Mouse (Mus musculus): ENCODE measurements around the gene Gm20388. TPM values are rescaled to one million over a fixed set of nuclear protein-coding genes. Genes with fewer than 3 reads are reported as not detected.

The Gm20388 gene
- polyA plus RNA-seq, 1 experiment from 2014 or later, result not detected

DNA sequence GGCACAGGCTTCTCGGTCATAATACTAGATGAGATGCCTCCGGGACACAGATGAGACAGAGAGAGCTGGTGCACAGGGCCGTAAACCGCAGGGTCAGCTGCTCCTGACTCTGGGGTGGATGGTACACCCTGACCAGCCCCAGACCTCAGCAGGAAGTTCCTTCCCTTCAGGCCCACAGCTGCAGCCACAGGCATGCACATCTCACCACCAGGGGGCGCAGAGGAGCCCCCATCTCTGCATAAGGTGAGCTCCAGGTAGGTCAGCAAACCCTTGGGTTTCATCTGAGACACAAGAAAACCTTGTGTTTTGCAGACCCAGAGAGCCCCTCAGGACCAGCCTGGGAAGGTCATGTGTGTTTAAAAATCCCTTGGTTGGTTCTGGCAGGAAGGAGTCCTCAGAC lies 1059.7 kb downstream of the Gm20388 start:
- DNase-seq (ENCODE audit: low spot score, missing footprints), result peak; percentile 87
- H3K27me3 ChIP-seq (ENCODE audit: control insufficient read depth, insufficient read depth, low read length), result peaks cover 45% of the 10 kb centered on the region
- 27% methylated on average over 5 of the region's 5 CpGs for WGBS

DNA sequence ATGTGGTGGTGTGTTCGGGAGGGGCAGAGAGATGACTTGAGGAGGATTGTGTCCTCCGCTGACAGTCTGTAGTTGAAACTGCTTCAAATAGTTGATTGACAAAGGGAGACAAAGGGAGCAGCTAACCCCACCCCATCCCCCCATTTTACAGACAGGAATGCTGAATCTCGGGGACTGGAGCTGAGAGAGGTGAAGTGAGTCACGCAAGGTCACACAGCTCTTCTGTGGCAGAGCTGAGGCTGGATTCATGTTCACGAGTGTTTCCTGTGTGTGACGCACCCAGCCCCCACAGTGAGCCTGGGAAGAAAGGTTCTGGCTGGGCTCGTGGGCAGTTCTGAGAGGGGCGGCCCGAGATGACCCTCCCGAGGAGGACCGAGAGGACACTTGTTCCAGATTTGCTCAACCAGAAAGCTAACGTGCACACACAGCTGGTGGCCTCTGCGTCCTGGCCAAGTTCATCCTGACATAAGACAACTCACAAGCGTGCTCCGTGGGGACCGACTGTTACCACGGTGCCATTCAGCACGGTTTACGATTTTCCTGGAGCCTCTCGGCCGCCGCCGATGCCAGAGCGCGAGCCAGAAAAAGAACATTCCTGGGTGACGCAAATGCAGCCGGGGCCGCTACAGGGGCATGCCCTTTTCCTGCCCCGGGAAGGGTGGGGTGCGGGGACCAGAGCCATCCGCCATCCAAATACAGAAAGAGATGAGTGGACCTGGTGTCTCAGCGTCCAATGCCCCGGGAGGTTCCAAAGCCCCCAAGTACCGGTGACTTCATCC lies 1061.2 kb downstream of the Gm20388 start:
- H3K9me3 ChIP-seq (ENCODE audit: control insufficient read depth, low read length), result no peaks in the 10 kb centered on the region
- peaks cover 43% of the 10 kb centered on the region for H3K27me3 ChIP-seq (ENCODE audit: control insufficient read depth, insufficient read depth, low read length)
- H3K27ac ChIP-seq (ENCODE audit: low read depth, low read length), result no peak overlapping the region
- H3K36me3 ChIP-seq (ENCODE audit: control insufficient read depth, insufficient read depth, low read length), result no peaks in the 10 kb centered on the region
- H3K9ac ChIP-seq (ENCODE audit: low read length), result peak overlapping the region; percentile 44
- H3K4me1 ChIP-seq (ENCODE audit: control insufficient read depth, insufficient read depth, low read length), result peaks cover 9% of the 10 kb centered on the region
- peak overlapping the region; percentile 57 for H3K4me2 ChIP-seq
- 22% methylated on average over 34 of the region's 34 CpGs for WGBS
- peak overlapping the region; percentile 29 for H3K4me3 ChIP-seq (ENCODE audit: low read depth, low read length)
- DNase-seq (ENCODE audit: low spot score, missing footprints) (peak; percentile 89), ATAC-seq (ENCODE audit: low FRiP score) (peak; percentile 40; the same call in 1 of the 2 replicates)

More for the DNA sequence above, 1059.7 kb downstream of the Gm20388 start:
- Histone ChIP-seq H3K27ac (ENCODE audit: low read depth, low read length) (no peak overlapping the region), H3K36me3 (ENCODE audit: control insufficient read depth, insufficient read depth, low read length) (no peaks in the 10 kb centered on the region), H3K4me1 (ENCODE audit: control insufficient read depth, insufficient read depth, low read length) (peaks cover 9% of the 10 kb centered on the region), H3K4me2 (no peak overlapping the region), H3K9me3 (ENCODE audit: control insufficient read depth, low read length) (no peaks in the 10 kb centered on the region), H3K4me3 (ENCODE audit: low read depth, low read length) (no peak overlapping the region), H3K9ac (ENCODE audit: low read length) (no peak overlapping the region)
- no peak for ATAC-seq (ENCODE audit: low FRiP score)

DNA sequence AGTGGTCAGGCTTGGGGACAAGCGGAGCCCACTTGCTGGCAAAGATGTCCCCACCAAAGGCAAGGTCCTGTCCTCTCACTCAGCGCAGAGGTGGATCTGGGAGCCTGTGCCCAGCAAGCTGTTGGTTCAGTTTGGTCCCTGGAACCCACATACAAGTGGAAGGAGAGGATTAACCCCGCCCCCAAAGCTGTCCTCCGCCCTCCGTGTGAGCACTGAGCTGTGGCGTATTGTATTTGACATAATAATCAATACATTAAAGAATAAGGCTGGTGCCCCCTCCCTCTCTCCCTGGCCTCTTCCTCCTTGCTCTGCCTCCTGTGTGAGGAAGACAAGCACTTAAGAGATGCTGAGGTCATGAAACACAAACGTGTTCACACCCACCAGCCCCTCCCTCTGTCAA lies 1062.4 kb downstream of the Gm20388 start:
- no peaks in the 10 kb centered on the region for H3K9me3 ChIP-seq (ENCODE audit: control insufficient read depth, low read length)
- peaks cover 9% of the 10 kb centered on the region for H3K4me1 ChIP-seq (ENCODE audit: control insufficient read depth, insufficient read depth, low read length)
- no peaks in the 10 kb centered on the region for H3K36me3 ChIP-seq (ENCODE audit: control insufficient read depth, insufficient read depth, low read length)
- DNase-seq (ENCODE audit: low spot score, missing footprints), result peak; percentile 89
- no peak for ATAC-seq (ENCODE audit: low FRiP score)
- no peak overlapping the region for H3K27ac ChIP-seq (ENCODE audit: low read depth, low read length)
- H3K4me3 ChIP-seq (ENCODE audit: low read depth, low read length), result no peak overlapping the region
- WGBS, result 20% methylated on average over 7 of the region's 7 CpGs
- H3K9ac ChIP-seq (ENCODE audit: low read length), result no peak overlapping the region
- H3K27me3 ChIP-seq (ENCODE audit: control insufficient read depth, insufficient read depth, low read length), result peaks cover 40% of the 10 kb centered on the region
- H3K4me2 ChIP-seq, result peak overlapping the region; percentile 57; the same call in 1 of the 2 replicates

DNA sequence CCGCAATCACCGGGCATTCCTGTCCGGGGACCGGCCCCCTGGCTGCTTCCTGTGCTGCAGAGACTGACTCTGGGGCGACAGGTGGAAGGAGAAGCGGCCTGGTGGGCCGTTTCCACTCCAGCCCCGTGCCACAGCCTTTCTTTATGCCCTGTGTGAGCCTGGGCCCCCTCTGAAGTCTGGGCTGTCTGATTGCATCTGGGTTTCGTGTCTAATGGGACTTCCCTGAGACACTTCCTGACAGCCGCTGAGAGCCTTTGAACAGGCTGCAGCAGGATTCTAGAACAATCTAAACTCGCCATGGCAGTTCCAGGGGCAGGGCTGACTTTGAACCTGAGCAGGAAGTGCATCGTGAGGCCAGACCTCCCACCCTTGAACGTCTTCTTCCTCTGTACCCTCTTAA lies 1066.5 kb downstream of the Gm20388 start:
- no peaks in the 10 kb centered on the region for H3K36me3 ChIP-seq (ENCODE audit: control insufficient read depth, insufficient read depth, low read length)
- DNase-seq (ENCODE audit: low spot score, missing footprints) (peak; percentile 23), ATAC-seq (ENCODE audit: low FRiP score) (no peak)
- H3K9ac ChIP-seq (ENCODE audit: low read length), result no peak overlapping the region
- H3K4me3 ChIP-seq (ENCODE audit: low read depth, low read length), result no peak overlapping the region
- H3K27ac ChIP-seq (ENCODE audit: low read depth, low read length), result no peak overlapping the region
- 71% methylated on average over 13 of the region's 13 CpGs for WGBS
- peaks cover 21% of the 10 kb centered on the region for H3K27me3 ChIP-seq (ENCODE audit: control insufficient read depth, insufficient read depth, low read length)
- H3K4me2 ChIP-seq, result no peak overlapping the region
- peaks cover 7% of the 10 kb centered on the region for H3K4me1 ChIP-seq (ENCODE audit: control insufficient read depth, insufficient read depth, low read length)
- no peaks in the 10 kb centered on the region for H3K9me3 ChIP-seq (ENCODE audit: control insufficient read depth, low read length)

DNA sequence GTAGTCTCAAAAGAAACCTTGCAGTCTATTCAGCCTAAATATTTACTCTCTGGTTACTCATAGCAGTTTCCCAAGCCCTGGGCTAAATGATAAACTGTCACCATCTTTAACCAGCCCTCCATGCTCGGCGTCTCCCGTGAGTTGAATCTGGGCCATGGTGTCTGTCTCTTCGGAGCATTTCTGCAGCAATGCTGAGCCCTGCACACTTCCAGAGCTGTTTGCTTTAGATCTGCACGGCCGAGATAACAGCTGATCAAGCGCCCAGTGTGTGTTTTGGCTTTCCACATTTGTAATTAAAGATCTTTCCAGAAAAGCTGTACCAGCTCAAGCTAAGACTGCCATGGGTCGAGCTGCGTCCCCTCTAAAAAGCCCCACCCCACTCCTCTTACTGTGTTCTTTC lies 1068.6 kb downstream of the Gm20388 start:
- Histone ChIP-seq H3K9ac (ENCODE audit: low read length) (no peak overlapping the region), H3K4me3 (ENCODE audit: low read depth, low read length) (no peak overlapping the region), H3K27ac (ENCODE audit: low read depth, low read length) (no peak overlapping the region), H3K9me3 (ENCODE audit: control insufficient read depth, low read length) (no peaks in the 10 kb centered on the region), H3K4me2 (no peak overlapping the region), H3K36me3 (ENCODE audit: control insufficient read depth, insufficient read depth, low read length) (no peaks in the 10 kb centered on the region), H3K27me3 (ENCODE audit: control insufficient read depth, insufficient read depth, low read length) (0 out of 2 replicates have a peak, but pooled peaks cover 3% of the 10 kb centered on the region), H3K4me1 (ENCODE audit: control insufficient read depth, insufficient read depth, low read length) (no peaks in the 10 kb centered on the region)
- ATAC-seq (ENCODE audit: low FRiP score) (no peak), DNase-seq (ENCODE audit: low spot score, missing footprints) (peak; percentile 6)
- WGBS, result 78% methylated on average over 9 of the region's 9 CpGs

DNA sequence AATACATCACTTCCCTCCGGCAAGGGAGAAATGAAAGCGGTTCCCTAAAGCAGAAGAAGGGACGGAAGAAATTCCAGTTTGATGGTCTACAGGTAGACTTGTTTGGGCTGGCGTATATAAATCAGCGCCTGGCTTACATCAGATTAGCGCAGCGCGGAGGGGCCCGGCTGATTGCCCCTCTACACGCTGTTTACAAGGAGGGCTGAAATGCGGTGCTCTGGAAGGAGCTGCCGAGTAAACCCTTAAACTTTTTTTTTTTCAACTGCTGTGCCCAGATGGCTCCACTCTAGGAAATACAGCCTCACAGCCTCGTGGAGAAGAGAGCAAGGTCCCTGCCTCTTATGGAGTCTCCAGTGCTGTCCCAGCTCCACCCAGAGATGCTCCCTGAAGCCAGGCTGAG lies 1070.3 kb downstream of the Gm20388 start:
- ATAC-seq (ENCODE audit: low FRiP score) (no peak), DNase-seq (ENCODE audit: low spot score, missing footprints) (peak; percentile 59)
- H3K27ac ChIP-seq (ENCODE audit: low read depth, low read length), result no peak overlapping the region
- H3K27me3 ChIP-seq (ENCODE audit: control insufficient read depth, insufficient read depth, low read length), result no peaks in the 10 kb centered on the region
- no peaks in the 10 kb centered on the region for H3K9me3 ChIP-seq (ENCODE audit: control insufficient read depth, low read length)
- no peaks in the 10 kb centered on the region for H3K36me3 ChIP-seq (ENCODE audit: control insufficient read depth, insufficient read depth, low read length)
- H3K9ac ChIP-seq (ENCODE audit: low read length), result no peak overlapping the region
- H3K4me2 ChIP-seq, result no peak overlapping the region
- WGBS, result 63% methylated on average over 13 of the region's 13 CpGs
- no peak overlapping the region for H3K4me3 ChIP-seq (ENCODE audit: low read depth, low read length)
- no peaks in the 10 kb centered on the region for H3K4me1 ChIP-seq (ENCODE audit: control insufficient read depth, insufficient read depth, low read length)

DNA sequence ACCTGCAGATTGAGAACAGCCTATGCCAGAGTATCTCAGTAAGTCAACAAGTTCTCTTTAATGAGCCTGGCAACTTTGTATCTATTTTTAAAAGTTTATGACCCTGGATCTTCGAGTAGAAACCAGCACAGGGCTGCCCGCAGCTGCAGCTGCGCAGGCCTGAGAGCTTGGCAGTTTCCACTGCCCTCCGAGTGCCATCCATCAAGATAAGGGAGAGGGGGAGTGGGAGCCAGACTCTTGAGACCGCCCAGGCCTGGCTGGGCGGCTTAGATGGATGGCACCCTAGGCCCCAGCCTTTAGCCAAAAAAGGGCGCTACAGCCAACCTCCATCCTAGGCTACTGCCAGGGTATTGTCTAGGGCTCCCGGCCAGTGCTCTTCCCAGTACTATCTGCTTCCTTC lies 1074.2 kb downstream of the Gm20388 start:
- DNase-seq (ENCODE audit: low spot score, missing footprints), result no peak
- Histone ChIP-seq H3K9me3 (ENCODE audit: control insufficient read depth, low read length) (no peaks in the 10 kb centered on the region), H3K4me1 (ENCODE audit: control insufficient read depth, insufficient read depth, low read length) (no peaks in the 10 kb centered on the region), H3K36me3 (ENCODE audit: control insufficient read depth, insufficient read depth, low read length) (no peaks in the 10 kb centered on the region), H3K9ac (ENCODE audit: low read length) (no peak overlapping the region), H3K4me3 (ENCODE audit: low read depth, low read length) (no peak overlapping the region), H3K27me3 (ENCODE audit: control insufficient read depth, insufficient read depth, low read length) (no peaks in the 10 kb centered on the region), H3K4me2 (no peak overlapping the region), H3K27ac (ENCODE audit: low read depth, low read length) (no peak overlapping the region)
- WGBS, result 83% methylated on average over 8 of the region's 8 CpGs
- no peak for ATAC-seq (ENCODE audit: low FRiP score)

DNA sequence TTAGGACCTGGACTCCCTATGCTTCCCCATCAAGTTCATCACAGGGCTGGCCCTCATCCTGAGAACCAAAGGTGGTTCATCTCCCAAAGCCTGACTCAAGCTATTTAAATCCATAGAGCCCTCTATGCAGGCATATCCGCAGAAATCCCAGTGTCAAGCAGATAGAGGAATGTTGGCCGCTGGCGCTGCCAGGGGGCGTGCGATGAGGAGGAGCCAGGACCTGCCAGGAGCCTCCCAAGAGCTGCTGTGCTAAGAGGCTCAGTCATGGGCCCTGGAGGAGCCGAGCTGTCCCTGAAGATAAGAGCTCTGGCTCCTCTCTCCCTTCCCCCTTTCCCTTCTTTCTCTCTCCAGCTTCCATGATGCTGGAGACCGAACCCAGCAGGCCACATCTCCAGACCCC lies 1075.4 kb downstream of the Gm20388 start:
- Histone ChIP-seq H3K9me3 (ENCODE audit: control insufficient read depth, low read length) (no peaks in the 10 kb centered on the region), H3K4me1 (ENCODE audit: control insufficient read depth, insufficient read depth, low read length) (no peaks in the 10 kb centered on the region), H3K4me2 (no peak overlapping the region), H3K9ac (ENCODE audit: low read length) (no peak overlapping the region), H3K4me3 (ENCODE audit: low read depth, low read length) (no peak overlapping the region), H3K36me3 (ENCODE audit: control insufficient read depth, insufficient read depth, low read length) (no peaks in the 10 kb centered on the region), H3K27ac (ENCODE audit: low read depth, low read length) (no peak overlapping the region), H3K27me3 (ENCODE audit: control insufficient read depth, insufficient read depth, low read length) (no peaks in the 10 kb centered on the region)
- WGBS, result 82% methylated on average over 7 of the region's 7 CpGs
- DNase-seq (ENCODE audit: low spot score, missing footprints) (peak; percentile 37), ATAC-seq (ENCODE audit: low FRiP score) (no peak)

DNA sequence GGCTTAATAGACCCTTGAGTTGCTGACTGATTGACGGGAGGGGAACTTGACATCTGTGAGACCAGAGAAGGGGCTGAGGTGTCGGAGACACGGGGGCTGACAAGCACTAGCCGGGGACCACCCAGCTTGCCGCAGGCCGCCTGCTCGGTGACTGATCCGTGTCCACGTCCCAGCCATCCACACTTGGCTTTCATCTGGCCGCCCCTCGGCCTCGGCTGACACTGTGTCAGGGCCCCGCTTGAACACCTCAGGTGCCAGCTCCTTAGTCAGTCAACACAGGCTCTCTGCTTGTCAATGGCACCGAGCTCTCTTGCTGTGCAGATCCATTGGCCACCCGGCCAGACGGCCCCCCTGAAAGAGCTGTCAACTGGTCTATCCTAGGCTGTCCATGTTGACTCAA lies 1083.1 kb downstream of the Gm20388 start:
- ATAC-seq (ENCODE audit: low FRiP score), result no peak
- no peak overlapping the region for H3K27ac ChIP-seq (ENCODE audit: low read depth, low read length)
- WGBS, result 76% methylated on average over 16 of the region's 16 CpGs
- H3K9me3 ChIP-seq (ENCODE audit: control insufficient read depth, low read length), result no peaks in the 10 kb centered on the region
- no peaks in the 10 kb centered on the region for H3K36me3 ChIP-seq (ENCODE audit: control insufficient read depth, insufficient read depth, low read length)
- no peaks in the 10 kb centered on the region for H3K4me1 ChIP-seq (ENCODE audit: control insufficient read depth, insufficient read depth, low read length)
- no peak overlapping the region for H3K4me2 ChIP-seq
- H3K9ac ChIP-seq (ENCODE audit: low read length), result no peak overlapping the region
- DNase-seq (ENCODE audit: low spot score, missing footprints), result peak; percentile 12
- no peaks in the 10 kb centered on the region for H3K27me3 ChIP-seq (ENCODE audit: control insufficient read depth, insufficient read depth, low read length)
- no peak overlapping the region for H3K4me3 ChIP-seq (ENCODE audit: low read depth, low read length)

Measured in midbrain, embryonic 11.5 days (tissue).